Mouse (Mus musculus): ENCODE measurements at regions not wholly inside any gene's neighbourhood (a gene's known extent, or its start where the extent isn't known, plus 50 kb on each side); places are given as distances from the start of the nearest gene placed in this dataset.

DNA sequence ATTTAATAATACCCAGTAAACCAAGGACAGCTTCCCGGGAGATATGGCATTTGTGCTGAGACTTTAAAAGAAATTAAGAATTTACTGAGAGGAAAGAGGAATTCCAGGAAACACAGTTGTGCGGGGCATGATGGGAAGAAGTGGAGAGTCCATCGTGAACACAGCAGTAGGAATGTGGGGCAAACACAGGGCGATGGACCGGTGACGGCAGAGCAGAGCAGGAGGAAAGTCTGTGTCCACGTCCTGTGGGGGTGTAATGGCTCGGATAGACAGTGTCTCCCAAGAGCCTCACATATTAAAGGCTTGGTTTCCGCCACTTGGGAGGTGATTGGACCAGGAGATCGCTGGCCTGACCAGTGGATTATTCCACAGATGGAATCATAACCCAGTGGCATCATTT is 215.4 kb upstream of the Pkdcc start:
- no peak overlapping the region for H3K9ac ChIP-seq (ENCODE audit: low read length)
- 76% methylated on average over 10 of the region's 10 CpGs for WGBS
- H3K9me3 ChIP-seq (ENCODE audit: control insufficient read depth, low read length): no peaks in the 10 kb centered on the region
- no peaks in the 10 kb centered on the region for H3K27me3 ChIP-seq (ENCODE audit: control insufficient read depth, insufficient read depth, low read length)
- H3K4me1 ChIP-seq (ENCODE audit: control insufficient read depth, insufficient read depth, low read length): no peaks in the 10 kb centered on the region
- no peak for DNase-seq (ENCODE audit: low spot score)
- no peak overlapping the region for H3K4me2 ChIP-seq (ENCODE audit: low read depth, severe bottlenecking)
- H3K4me3 ChIP-seq (ENCODE audit: low read depth, low read length): no peak overlapping the region
- ATAC-seq (ENCODE audit: insufficient number of reproducible peaks, low FRiP score, low TSS enrichment, low read depth): no peak
- no peaks in the 10 kb centered on the region for H3K36me3 ChIP-seq (ENCODE audit: control insufficient read depth, insufficient read depth, low read length)
- no peak overlapping the region for H3K27ac ChIP-seq (replicated peaks; ENCODE audit: low read depth, low read length)

DNA sequence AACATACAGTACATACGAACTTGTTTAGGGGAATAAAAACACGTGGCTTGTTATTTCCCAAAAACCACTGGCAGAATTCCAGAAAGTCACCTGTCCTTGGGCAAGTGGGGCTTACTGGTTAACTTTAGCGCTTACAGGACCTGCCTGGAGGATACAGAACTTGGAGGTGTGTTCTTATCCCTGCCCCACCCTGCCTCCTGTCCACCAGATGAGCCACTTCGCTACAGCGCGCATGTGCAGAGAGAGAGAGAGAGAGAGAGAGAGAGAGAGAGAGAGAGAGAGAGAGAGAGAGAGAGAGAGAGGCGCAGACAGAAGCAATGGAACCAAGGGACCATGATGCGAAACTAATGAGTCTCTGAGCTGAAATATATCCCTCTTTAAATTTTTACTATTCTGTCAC is 214.7 kb upstream of the Pkdcc start:
- DNase-seq (ENCODE audit: low spot score) (no peak), ATAC-seq (ENCODE audit: insufficient number of reproducible peaks, low FRiP score, low TSS enrichment, low read depth) (no peak)
- Histone ChIP-seq H3K4me2 (ENCODE audit: low read depth, severe bottlenecking) (no peak overlapping the region), H3K4me3 (ENCODE audit: low read depth, low read length) (no peak overlapping the region), H3K9ac (ENCODE audit: low read length) (no peak overlapping the region), H3K36me3 (ENCODE audit: control insufficient read depth, insufficient read depth, low read length) (no peaks in the 10 kb centered on the region), H3K4me1 (ENCODE audit: control insufficient read depth, insufficient read depth, low read length) (no peaks in the 10 kb centered on the region), H3K27ac (replicated peaks; ENCODE audit: low read depth, low read length) (no peak overlapping the region), H3K9me3 (ENCODE audit: control insufficient read depth, low read length) (no peaks in the 10 kb centered on the region), H3K27me3 (ENCODE audit: control insufficient read depth, insufficient read depth, low read length) (no peaks in the 10 kb centered on the region)
- 65% methylated on average over 8 of the region's 8 CpGs for WGBS

GRCm38 (mm10) chr17:83001567-83001966 is 213.5 kb upstream of the Pkdcc start:
- no peaks in the 10 kb centered on the region for H3K27me3 ChIP-seq (ENCODE audit: control insufficient read depth, insufficient read depth, low read length)
- H3K9me3 ChIP-seq (ENCODE audit: control insufficient read depth, low read length): no peaks in the 10 kb centered on the region
- no peak overlapping the region for H3K4me3 ChIP-seq (ENCODE audit: low read depth, low read length)
- H3K9ac ChIP-seq (ENCODE audit: low read length): no peak overlapping the region
- no peaks in the 10 kb centered on the region for H3K36me3 ChIP-seq (ENCODE audit: control insufficient read depth, insufficient read depth, low read length)
- no peak for ATAC-seq (ENCODE audit: insufficient number of reproducible peaks, low FRiP score, low TSS enrichment, low read depth)
- H3K4me2 ChIP-seq (ENCODE audit: low read depth, severe bottlenecking): no peak overlapping the region
- 7% methylated on average over 2 of the region's 2 CpGs for WGBS
- peak; percentile 27 for DNase-seq (ENCODE audit: low spot score)
- H3K4me1 ChIP-seq (ENCODE audit: control insufficient read depth, insufficient read depth, low read length): no peaks in the 10 kb centered on the region
- H3K27ac ChIP-seq (replicated peaks; ENCODE audit: low read depth, low read length): no peak overlapping the region

GRCm38 (mm10) chr17:83010845-83011244 is 204.2 kb upstream of the Pkdcc start:
- 76% methylated on average over 1 of the region's 1 CpGs for WGBS
- no peaks in the 10 kb centered on the region for H3K4me1 ChIP-seq (ENCODE audit: control insufficient read depth, insufficient read depth, low read length)
- ATAC-seq (ENCODE audit: insufficient number of reproducible peaks, low FRiP score, low TSS enrichment, low read depth): no peak
- DNase-seq (ENCODE audit: low spot score): peak; percentile 71
- no peaks in the 10 kb centered on the region for H3K36me3 ChIP-seq (ENCODE audit: control insufficient read depth, insufficient read depth, low read length)
- H3K27me3 ChIP-seq (ENCODE audit: control insufficient read depth, insufficient read depth, low read length): no peaks in the 10 kb centered on the region
- H3K9me3 ChIP-seq (ENCODE audit: control insufficient read depth, low read length): no peaks in the 10 kb centered on the region
- H3K27ac ChIP-seq (replicated peaks; ENCODE audit: low read depth, low read length): no peak overlapping the region
- H3K4me2 ChIP-seq (ENCODE audit: low read depth, severe bottlenecking): no peak overlapping the region
- H3K9ac ChIP-seq (ENCODE audit: low read length): no peak overlapping the region
- no peak overlapping the region for H3K4me3 ChIP-seq (ENCODE audit: low read depth, low read length)

DNA sequence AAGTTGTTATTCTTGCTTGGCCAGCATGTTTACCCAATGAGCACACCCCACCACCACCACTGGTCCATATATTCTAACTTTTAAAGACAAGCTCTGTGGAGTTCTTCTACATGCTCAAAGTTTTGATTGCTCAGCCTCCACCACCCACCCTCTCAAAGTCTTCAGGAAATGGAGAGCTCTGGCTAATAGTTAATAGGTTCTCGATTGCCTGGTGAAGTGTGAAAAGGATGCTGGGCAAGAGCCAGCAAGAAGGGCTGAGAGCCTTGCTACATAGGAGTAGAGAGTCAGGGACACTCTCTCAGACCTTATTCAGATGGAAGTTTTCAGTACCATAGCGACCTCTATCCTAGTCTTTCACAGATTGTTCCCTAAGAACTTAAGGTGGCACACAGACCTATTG is 199.4 kb upstream of the Pkdcc start:
- H3K4me3 ChIP-seq (ENCODE audit: low read depth, low read length): no peak overlapping the region
- no peak overlapping the region for H3K4me2 ChIP-seq (ENCODE audit: low read depth, severe bottlenecking)
- no peaks in the 10 kb centered on the region for H3K4me1 ChIP-seq (ENCODE audit: control insufficient read depth, insufficient read depth, low read length)
- H3K27ac ChIP-seq (replicated peaks; ENCODE audit: low read depth, low read length): no peak overlapping the region
- no peaks in the 10 kb centered on the region for H3K9me3 ChIP-seq (ENCODE audit: control insufficient read depth, low read length)
- H3K9ac ChIP-seq (ENCODE audit: low read length): no peak overlapping the region
- no peak for DNase-seq (ENCODE audit: low spot score)
- H3K36me3 ChIP-seq (ENCODE audit: control insufficient read depth, insufficient read depth, low read length): no peaks in the 10 kb centered on the region
- ATAC-seq (ENCODE audit: insufficient number of reproducible peaks, low FRiP score, low TSS enrichment, low read depth): no peak
- 65% methylated on average over 2 of the region's 2 CpGs for WGBS
- no peaks in the 10 kb centered on the region for H3K27me3 ChIP-seq (ENCODE audit: control insufficient read depth, insufficient read depth, low read length)

- no peak for ATAC-seq (ENCODE audit: insufficient number of reproducible peaks, low FRiP score, low TSS enrichment, low read depth)
- Histone ChIP-seq H3K27me3 (ENCODE audit: control insufficient read depth, insufficient read depth, low read length) (no peaks in the 10 kb centered on the region), H3K4me3 (ENCODE audit: low read depth, low read length) (no peak overlapping the region), H3K4me2 (ENCODE audit: low read depth, severe bottlenecking) (no peak overlapping the region), H3K9ac (ENCODE audit: low read length) (no peak overlapping the region), H3K36me3 (ENCODE audit: control insufficient read depth, insufficient read depth, low read length) (no peaks in the 10 kb centered on the region), H3K9me3 (ENCODE audit: control insufficient read depth, low read length) (no peaks in the 10 kb centered on the region), H3K27ac (replicated peaks; ENCODE audit: low read depth, low read length) (no peak overlapping the region), H3K4me1 (ENCODE audit: control insufficient read depth, insufficient read depth, low read length) (no peaks in the 10 kb centered on the region)
- WGBS: 95% methylated on average over 5 of the region's 5 CpGs
- DNase-seq (ENCODE audit: low spot score): no peak
Measured at GRCm38 (mm10) chr17:83016936-83017335, 198.2 kb upstream of the Pkdcc start.

DNA sequence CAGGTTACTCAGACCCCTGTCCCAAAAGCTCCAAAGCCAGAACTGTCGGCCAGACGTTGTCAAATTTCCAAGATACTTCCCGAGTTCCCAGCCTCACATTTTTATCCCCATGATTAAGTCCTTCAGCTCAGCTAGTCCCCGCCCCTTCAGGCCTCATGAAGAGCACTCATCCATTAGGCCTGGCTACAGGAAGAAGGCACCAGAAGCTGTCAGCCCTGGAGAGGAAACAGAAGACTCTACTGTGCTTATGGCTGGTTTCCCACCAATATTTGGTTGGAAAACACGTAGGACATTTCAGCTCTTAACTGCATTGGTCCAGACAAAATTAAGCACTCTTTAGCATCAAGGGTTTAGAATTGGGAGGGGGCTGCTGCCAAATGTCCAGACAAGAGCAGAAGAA is 195.8 kb upstream of the Pkdcc start:
- 79% methylated on average over 5 of the region's 5 CpGs for WGBS
- Histone ChIP-seq H3K4me1 (ENCODE audit: control insufficient read depth, insufficient read depth, low read length) (no peaks in the 10 kb centered on the region), H3K27me3 (ENCODE audit: control insufficient read depth, insufficient read depth, low read length) (no peaks in the 10 kb centered on the region), H3K36me3 (ENCODE audit: control insufficient read depth, insufficient read depth, low read length) (no peaks in the 10 kb centered on the region), H3K9me3 (ENCODE audit: control insufficient read depth, low read length) (no peaks in the 10 kb centered on the region), H3K9ac (ENCODE audit: low read length) (no peak overlapping the region), H3K27ac (replicated peaks; ENCODE audit: low read depth, low read length) (no peak overlapping the region), H3K4me2 (ENCODE audit: low read depth, severe bottlenecking) (no peak overlapping the region), H3K4me3 (ENCODE audit: low read depth, low read length) (no peak overlapping the region)
- ATAC-seq (ENCODE audit: insufficient number of reproducible peaks, low FRiP score, low TSS enrichment, low read depth) (no peak), DNase-seq (ENCODE audit: low spot score) (no peak)

- Histone ChIP-seq H3K27me3 (ENCODE audit: control insufficient read depth, insufficient read depth, low read length) (no peaks in the 10 kb centered on the region), H3K27ac (replicated peaks; ENCODE audit: low read depth, low read length) (no peak overlapping the region), H3K4me1 (ENCODE audit: control insufficient read depth, insufficient read depth, low read length) (no peaks in the 10 kb centered on the region), H3K4me2 (ENCODE audit: low read depth, severe bottlenecking) (no peak overlapping the region), H3K4me3 (ENCODE audit: low read depth, low read length) (no peak overlapping the region), H3K36me3 (ENCODE audit: control insufficient read depth, insufficient read depth, low read length) (no peaks in the 10 kb centered on the region), H3K9me3 (ENCODE audit: control insufficient read depth, low read length) (no peaks in the 10 kb centered on the region), H3K9ac (ENCODE audit: low read length) (no peak overlapping the region)
- no peak for ATAC-seq (ENCODE audit: insufficient number of reproducible peaks, low FRiP score, low TSS enrichment, low read depth)
- 81% methylated on average over 10 of the region's 10 CpGs for whole genome bisulfite sequencing
- no peak for DNase-seq (ENCODE audit: low spot score)
Measured at GRCm38 (mm10) chr17:83020576-83020975, 194.5 kb upstream of the Pkdcc start.

DNA sequence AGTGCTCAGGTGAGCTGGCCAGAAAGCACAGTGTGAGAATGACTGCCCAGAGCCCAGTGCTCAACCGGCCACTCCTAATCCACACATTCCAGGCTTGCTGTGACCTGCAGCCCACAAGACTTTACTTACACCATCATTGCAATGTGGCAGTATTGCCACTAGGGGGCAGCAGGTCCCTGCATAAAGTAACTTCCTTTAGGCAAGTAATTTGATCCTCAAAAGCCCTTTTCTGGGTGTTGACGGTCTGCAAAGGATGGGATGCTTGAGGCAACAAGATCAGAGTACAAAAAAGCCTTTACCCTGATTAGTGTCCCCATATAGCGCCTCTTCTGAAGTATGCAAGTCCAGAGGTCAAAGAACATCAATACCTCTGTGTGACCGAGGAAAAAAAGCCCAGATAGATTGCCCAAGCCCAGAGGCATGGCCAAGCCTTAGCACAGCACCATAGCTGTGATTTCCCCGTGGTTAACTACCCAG is 189.7 kb upstream of the Pkdcc start:
- no peaks in the 10 kb centered on the region for H3K9me3 ChIP-seq (ENCODE audit: control insufficient read depth, low read length)
- H3K36me3 ChIP-seq (ENCODE audit: control insufficient read depth, insufficient read depth, low read length): no peaks in the 10 kb centered on the region
- H3K9ac ChIP-seq (ENCODE audit: low read length): no peak overlapping the region
- H3K4me1 ChIP-seq (ENCODE audit: control insufficient read depth, insufficient read depth, low read length): no peaks in the 10 kb centered on the region
- DNase-seq (ENCODE audit: low spot score) (peak; percentile 92), ATAC-seq (ENCODE audit: insufficient number of reproducible peaks, low FRiP score, low TSS enrichment, low read depth) (peak; percentile 64; the same call in 1 of the 2 replicates)
- H3K4me2 ChIP-seq (ENCODE audit: low read depth, severe bottlenecking): no peak overlapping the region
- no peak overlapping the region for H3K27ac ChIP-seq (replicated peaks; ENCODE audit: low read depth, low read length)
- no peaks in the 10 kb centered on the region for H3K27me3 ChIP-seq (ENCODE audit: control insufficient read depth, insufficient read depth, low read length)
- no peak overlapping the region for H3K4me3 ChIP-seq (ENCODE audit: low read depth, low read length)
- WGBS: 15% methylated on average over 5 of the region's 5 CpGs
